Mouse (Mus musculus): Measurements from ENCODE around the gene Aaas. TPM values are rescaled to one million over a fixed set of nuclear protein-coding genes. Genes with fewer than 3 reads are reported as not detected.

Gene Aaas
- polyA plus RNA-seq, 1 experiment, result 29.7 TPM

GRCm38 (mm10) chr15:102366733-102367344 is 16.3 kb upstream of the Aaas start, which contains the start of gene Sp7:
Gene Sp7 (minus strand): TSS chr15:102367182.
- Histone ChIP-seq H3K27me3 (ENCODE audit: control insufficient read depth, insufficient read depth, low read length) (no peaks in the 10 kb centered on the region; the same call in 1 of the 2 replicates), H3K4me3 (replicated peaks; ENCODE audit: insufficient read depth, low read depth, low read length) (no peak within 1 kb of the TSS), H3K4me1 (ENCODE audit: control insufficient read depth, insufficient read depth, low read length) (no peaks in the 10 kb centered on the region; the same call in 1 of the 2 replicates), H3K27ac (ENCODE audit: insufficient read depth, low read length) (no peak within 1 kb of the TSS)
- TF ChIP-seq CTCF (IDR thresholded peaks at IDR 0.05; ENCODE audit: borderline replicate concordance, insufficient read depth, low read depth, low read length) (no peak), POLR2A (IDR thresholded peaks at IDR 0.05; ENCODE audit: borderline replicate concordance, insufficient read depth, low read length) (no peak)
- DNase-seq, result no peak
- WGBS, result 11% methylated on average over 15 of the region's 15 CpGs

- TF ChIP-seq POLR2A (IDR thresholded peaks at IDR 0.05; ENCODE audit: borderline replicate concordance, insufficient read depth, low read length) (no peak), CTCF (IDR thresholded peaks at IDR 0.05; ENCODE audit: borderline replicate concordance, insufficient read depth, low read depth, low read length) (no peak)
- H3K27ac ChIP-seq (ENCODE audit: insufficient read depth, low read length), result no peak overlapping the region
- 15% methylated on average over 7 of the region's 7 CpGs for WGBS
- DNase-seq, result no peak
- no peaks in the 10 kb centered on the region; the same call in 1 of the 2 replicates for H3K27me3 ChIP-seq (ENCODE audit: control insufficient read depth, insufficient read depth, low read length)
- H3K4me3 ChIP-seq (replicated peaks; ENCODE audit: insufficient read depth, low read depth, low read length), result no peak overlapping the region
- no peaks in the 10 kb centered on the region; the same call in 1 of the 2 replicates for H3K4me1 ChIP-seq (ENCODE audit: control insufficient read depth, insufficient read depth, low read length)
These were observed 15.7 kb upstream of the Aaas start for GRCm38 (mm10) chr15:102366238-102366637.

GRCm38 (mm10) chr15:102364678-102365077 is 14.1 kb upstream of the Aaas start:
- 100% methylated on average over 1 of the region's 1 CpGs for WGBS
- no peak overlapping the region for H3K27ac ChIP-seq (ENCODE audit: insufficient read depth, low read length)
- no peaks in the 10 kb centered on the region; the same call in 1 of the 2 replicates for H3K27me3 ChIP-seq (ENCODE audit: control insufficient read depth, insufficient read depth, low read length)
- H3K4me1 ChIP-seq (ENCODE audit: control insufficient read depth, insufficient read depth, low read length), result no peaks in the 10 kb centered on the region; the same call in 1 of the 2 replicates
- DNase-seq, result no peak
- TF ChIP-seq POLR2A (IDR thresholded peaks at IDR 0.05; ENCODE audit: borderline replicate concordance, insufficient read depth, low read length) (no peak), CTCF (IDR thresholded peaks at IDR 0.05; ENCODE audit: borderline replicate concordance, insufficient read depth, low read depth, low read length) (no peak)
- no peak overlapping the region for H3K4me3 ChIP-seq (replicated peaks; ENCODE audit: insufficient read depth, low read depth, low read length)

GRCm38 (mm10) chr15:102362648-102363047 is 12.1 kb upstream of the Aaas start:
- WGBS, result 10% methylated on average over 14 of the region's 14 CpGs
- TF ChIP-seq POLR2A (IDR thresholded peaks at IDR 0.05; ENCODE audit: borderline replicate concordance, insufficient read depth, low read length) (no peak), CTCF (IDR thresholded peaks at IDR 0.05; ENCODE audit: borderline replicate concordance, insufficient read depth, low read depth, low read length) (no peak)
- no peak for DNase-seq
- Histone ChIP-seq H3K4me3 (replicated peaks; ENCODE audit: insufficient read depth, low read depth, low read length) (no peak overlapping the region), H3K27ac (ENCODE audit: insufficient read depth, low read length) (no peak overlapping the region), H3K4me1 (ENCODE audit: control insufficient read depth, insufficient read depth, low read length) (no peaks in the 10 kb centered on the region; the same call in 1 of the 2 replicates), H3K27me3 (ENCODE audit: control insufficient read depth, insufficient read depth, low read length) (no peaks in the 10 kb centered on the region; the same call in 1 of the 2 replicates)

GRCm38 (mm10) chr15:102358834-102359233 is 8.3 kb upstream of the Aaas start:
- H3K27me3 ChIP-seq (ENCODE audit: control insufficient read depth, insufficient read depth, low read length), result peaks cover 3% of the 10 kb centered on the region; the same call in 1 of the 2 replicates
- H3K27ac ChIP-seq (ENCODE audit: insufficient read depth, low read length), result no peak overlapping the region
- H3K4me3 ChIP-seq (replicated peaks; ENCODE audit: insufficient read depth, low read depth, low read length), result no peak overlapping the region
- H3K4me1 ChIP-seq (ENCODE audit: control insufficient read depth, insufficient read depth, low read length), result peaks cover 4% of the 10 kb centered on the region
- WGBS, result 33% methylated on average over 5 of the region's 5 CpGs
- no peak for TF ChIP-seq CTCF (IDR thresholded peaks at IDR 0.05; ENCODE audit: borderline replicate concordance, insufficient read depth, low read depth, low read length)
- TF ChIP-seq POLR2A (IDR thresholded peaks at IDR 0.05; ENCODE audit: borderline replicate concordance, insufficient read depth, low read length), result no peak
- no peak for DNase-seq

- TF ChIP-seq CTCF (IDR thresholded peaks at IDR 0.05; ENCODE audit: borderline replicate concordance, insufficient read depth, low read depth, low read length) (no peak), POLR2A (IDR thresholded peaks at IDR 0.05; ENCODE audit: borderline replicate concordance, insufficient read depth, low read length) (no peak)
- Histone ChIP-seq H3K27me3 (ENCODE audit: control insufficient read depth, insufficient read depth, low read length) (peaks cover 3% of the 10 kb centered on the region; the same call in 1 of the 2 replicates), H3K27ac (ENCODE audit: insufficient read depth, low read length) (no peak overlapping the region), H3K4me3 (replicated peaks; ENCODE audit: insufficient read depth, low read depth, low read length) (no peak overlapping the region), H3K4me1 (ENCODE audit: control insufficient read depth, insufficient read depth, low read length) (peaks cover 4% of the 10 kb centered on the region)
- 8% methylated on average over 25 of the region's 25 CpGs for WGBS
- no peak for DNase-seq
These were observed 7.6 kb upstream of the Aaas start for GRCm38 (mm10) chr15:102358126-102358525.

- no peak overlapping the region for H3K4me3 ChIP-seq (replicated peaks; ENCODE audit: insufficient read depth, low read depth, low read length)
- DNase-seq, result no peak
- peaks cover 4% of the 10 kb centered on the region for H3K4me1 ChIP-seq (ENCODE audit: control insufficient read depth, insufficient read depth, low read length)
- peak overlapping the region; percentile 11; the same call in 1 of the 2 replicates for H3K27ac ChIP-seq (ENCODE audit: insufficient read depth, low read length)
- WGBS, result 71% methylated on average over 16 of the region's 16 CpGs
- H3K27me3 ChIP-seq (ENCODE audit: control insufficient read depth, insufficient read depth, low read length), result peaks cover 3% of the 10 kb centered on the region; the same call in 1 of the 2 replicates
- TF ChIP-seq CTCF (IDR thresholded peaks at IDR 0.05; ENCODE audit: borderline replicate concordance, insufficient read depth, low read depth, low read length) (no peak), POLR2A (IDR thresholded peaks at IDR 0.05; ENCODE audit: borderline replicate concordance, insufficient read depth, low read length) (no peak)
These were observed 6.1 kb upstream of the Aaas start for GRCm38 (mm10) chr15:102356501-102357325.

All from cerebellum, adult 2 months (tissue).